Mouse (Mus musculus) left cerebral cortex, postnatal 10 days (tissue): ENCODE data around the gene Tcp11. TPM values are rescaled to one million over a fixed set of nuclear protein-coding genes. Genes with fewer than 3 reads are reported as not detected.
A peak's percentile ranks its signal among the peaks of the same experiment; 100 is the strongest.

Source experiments
- DNase-seq, 2 experiments: peaks; one replicate each; pipeline ENCODE4 v3.0.0; 2021 to 2022; ENCODE audit warnings: low spot score in 2 of 2, mixed read lengths in 1 of 2; ENCODE audit errors: extremely low spot score in 1 of 2
- intact Hi-C: fragments of 180-260 bp; cut with DNase I; formaldehyde crosslinking; loops from one replicate; pipeline ENCODE4 v1.15.1; 2025
- total RNA-seq, 2 experiments: library from RNA; stranded (reverse); gene quantifications; 2 replicates each; pipeline ENCODE4 v1.2.3; 2021

Tcp11 gene
- total RNA-seq, result 1 to 10 TPM; 1.6 to 2.4 TPM

DNA sequence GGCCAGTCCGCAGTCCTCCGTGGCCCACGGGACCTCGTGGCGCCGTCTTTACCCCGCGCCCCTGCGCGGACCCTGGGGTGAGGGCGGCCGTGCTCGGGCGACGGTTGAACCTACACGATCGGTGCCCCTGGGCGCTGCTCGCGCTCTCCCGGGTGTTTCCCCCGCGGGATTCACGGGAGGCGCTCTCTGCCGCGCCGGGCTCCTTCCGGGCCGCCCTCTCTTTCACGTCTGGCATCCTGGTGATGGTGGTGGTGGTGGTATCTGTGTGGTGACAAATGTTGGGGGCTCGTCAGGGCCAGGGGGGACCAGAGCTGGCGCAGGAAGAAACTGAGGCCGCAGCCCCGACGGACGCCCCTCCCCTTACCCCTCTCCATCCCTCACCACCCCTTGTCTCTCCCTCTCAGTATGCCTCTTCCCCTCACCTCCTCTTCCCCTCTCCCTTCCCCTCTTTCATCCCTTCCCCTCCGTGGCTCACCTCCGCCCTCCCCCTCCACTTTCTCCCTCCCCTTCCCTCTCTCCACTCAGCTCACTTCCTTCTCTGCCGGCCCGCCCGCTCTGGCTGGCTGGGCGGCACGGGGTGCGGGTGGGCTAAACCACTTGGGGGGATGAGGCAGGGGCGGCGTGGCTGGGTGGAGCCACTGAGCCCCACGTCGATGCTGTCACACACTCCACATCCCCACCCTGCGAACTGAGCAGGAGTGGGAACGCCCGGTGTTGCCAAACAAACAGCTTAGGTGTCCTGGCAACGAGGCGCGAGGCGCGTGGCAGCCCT is at the start of gene Tcp11:
TSS of gene Tcp11 (minus strand) at position 595 of the 772 bp plus-strand sequence.
- intact Hi-C loops, result loop anchor here (10.0 kb wide), 1 partner anchor 255 kb away; no protein-coding TSS in a partner anchor
- peak; percentile 40 to 79 for DNase-seq

DNA sequence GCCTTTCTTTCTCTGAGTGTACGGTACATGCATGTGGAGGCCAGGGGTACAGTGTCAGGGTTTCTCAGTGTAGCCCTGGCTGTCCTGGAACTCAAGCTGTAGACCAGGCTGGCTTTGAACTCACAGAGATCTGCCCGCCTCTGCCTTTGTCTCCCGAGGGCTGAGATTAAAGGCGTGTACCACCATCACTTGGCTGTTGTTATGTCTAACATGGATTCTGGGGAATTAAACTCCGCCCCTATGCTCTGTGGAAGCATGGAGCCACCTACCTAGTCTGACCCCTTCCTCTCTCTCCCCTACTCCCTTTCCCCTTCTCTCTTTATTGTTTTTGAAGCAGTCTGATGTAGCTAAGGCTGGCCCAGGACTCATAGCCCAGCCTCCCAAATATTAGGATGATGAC is 49.4 kb upstream of the Tcp11 start:
- no peak for DNase-seq
- intact Hi-C loops, result no loop called here

DNA sequence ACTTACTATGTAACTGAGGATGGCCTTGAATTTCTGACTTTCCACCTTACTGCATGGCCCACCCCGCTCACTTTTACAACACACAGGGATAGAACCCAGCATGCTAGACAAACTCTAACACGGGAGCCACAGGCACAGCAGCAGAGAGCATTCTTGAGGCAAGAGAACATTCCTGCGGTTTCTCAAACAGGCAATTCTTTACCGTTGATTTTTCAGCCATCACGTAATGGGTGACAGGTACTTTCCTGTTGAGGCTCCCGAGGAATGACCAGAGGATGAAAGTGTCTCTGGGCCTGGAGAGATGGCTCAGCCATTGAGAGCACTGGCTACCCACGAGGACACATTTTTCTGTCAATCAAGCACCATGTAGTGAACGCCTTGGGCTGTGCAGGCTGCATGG is 43.9 kb upstream of the Tcp11 start:
- intact Hi-C loops, result no loop called here

DNA sequence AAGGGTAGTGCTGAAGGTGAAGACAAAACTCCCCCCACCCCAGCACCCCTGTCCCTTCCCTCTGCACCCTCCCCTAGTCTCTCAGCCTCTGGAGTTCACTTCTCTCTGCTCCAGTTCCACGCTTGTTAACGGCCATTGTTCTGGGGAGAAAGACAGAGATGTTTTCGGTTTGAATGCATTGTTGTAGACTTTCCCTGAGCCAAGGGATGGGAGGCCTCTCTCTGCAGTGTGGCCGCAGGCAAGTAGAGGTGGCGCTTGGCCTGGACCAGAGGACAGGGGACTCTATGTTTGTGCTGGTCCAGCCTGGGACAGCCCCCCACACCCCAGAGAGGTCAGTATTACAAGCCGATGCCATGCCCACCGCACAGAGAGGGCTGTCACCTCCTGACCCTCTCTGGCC is 43.2 kb upstream of the Tcp11 start:
- DNase-seq, result no peak
- intact Hi-C loops, result no loop called here

More for the DNA sequence above, 43.9 kb upstream of the Tcp11 start:
- no peak for DNase-seq

DNA sequence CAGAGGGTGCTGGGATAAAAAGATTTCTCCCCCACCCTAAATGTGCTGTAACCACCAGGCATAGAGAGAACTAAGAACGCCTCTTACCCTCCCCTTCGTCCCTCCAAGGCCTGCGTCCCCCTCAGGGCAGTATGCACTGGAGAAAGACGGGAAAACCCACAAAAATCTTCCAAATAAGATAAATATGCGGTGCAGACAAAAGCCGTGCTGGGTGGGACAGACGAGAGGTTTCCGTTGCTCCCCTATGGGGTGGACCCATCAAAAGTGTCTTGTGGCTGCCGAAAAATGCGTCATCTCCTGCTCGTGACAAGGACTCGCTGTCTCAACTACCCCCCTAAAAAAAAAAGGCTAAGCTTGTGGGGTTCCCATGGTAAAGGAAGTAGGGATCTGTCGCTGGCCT is 42.5 kb upstream of the Tcp11 start:
- intact Hi-C loops, result no loop called here
- no peak for DNase-seq

DNA sequence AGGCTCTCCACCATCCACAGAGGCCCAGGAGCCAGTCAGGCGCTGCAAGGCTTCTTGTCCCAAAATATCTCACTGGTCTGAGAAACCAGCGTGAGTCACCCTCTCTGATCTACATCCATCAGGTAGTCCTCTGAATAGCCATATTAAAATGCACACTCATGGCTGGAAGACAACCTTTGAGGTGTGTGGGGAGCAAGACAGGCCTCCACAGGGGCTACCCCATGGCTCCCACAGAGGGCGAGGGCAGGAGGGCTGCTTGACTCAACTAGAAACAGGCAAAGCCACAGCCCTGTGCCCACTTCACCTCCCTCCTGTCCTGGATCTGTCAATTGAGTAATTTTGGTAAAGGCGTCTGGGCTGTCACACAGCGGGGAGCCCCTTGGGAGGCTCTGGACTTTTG is 40.0 kb upstream of the Tcp11 start:
- intact Hi-C loops, result no loop called here
- DNase-seq, result no peak

DNA sequence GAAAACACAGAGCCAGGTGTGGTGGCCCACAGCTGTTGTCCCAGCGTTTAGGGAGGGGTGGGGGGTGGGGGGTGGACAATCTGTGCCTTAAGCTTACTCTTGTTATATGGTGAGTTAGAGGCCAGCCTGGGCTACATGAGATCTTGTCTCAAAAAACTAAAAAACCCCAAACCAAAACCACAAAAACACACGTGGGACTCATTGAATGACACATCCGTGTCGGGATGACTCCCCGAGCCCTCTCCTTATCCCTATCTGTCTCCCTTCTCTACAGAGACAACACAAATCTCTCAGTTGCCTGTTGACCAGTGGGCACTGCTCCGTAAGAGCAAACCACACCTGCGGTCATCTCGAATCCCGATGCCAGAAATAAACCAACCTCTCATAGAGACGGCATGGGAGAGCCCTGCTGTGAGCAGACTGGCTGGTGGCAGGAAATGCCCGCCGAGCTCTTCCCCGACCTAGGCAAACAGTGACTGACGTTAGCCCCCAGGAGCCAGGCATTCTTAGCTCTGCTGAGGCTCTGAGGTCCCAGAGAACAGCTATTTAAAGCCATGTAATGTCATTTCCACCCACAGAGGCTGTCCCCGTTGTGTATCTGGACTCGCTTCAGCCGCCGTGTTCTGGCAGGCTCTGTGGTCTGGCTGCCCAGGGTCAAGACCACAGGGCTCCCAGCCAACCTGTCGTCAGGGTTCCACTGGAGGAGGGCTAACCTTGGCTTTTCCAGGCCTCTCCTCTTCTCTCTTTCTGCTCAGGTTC is 37.2 kb upstream of the Tcp11 start:
- intact Hi-C loops, result no loop called here
- peak in 1 of 2 experiments; percentile 43 for DNase-seq

DNA sequence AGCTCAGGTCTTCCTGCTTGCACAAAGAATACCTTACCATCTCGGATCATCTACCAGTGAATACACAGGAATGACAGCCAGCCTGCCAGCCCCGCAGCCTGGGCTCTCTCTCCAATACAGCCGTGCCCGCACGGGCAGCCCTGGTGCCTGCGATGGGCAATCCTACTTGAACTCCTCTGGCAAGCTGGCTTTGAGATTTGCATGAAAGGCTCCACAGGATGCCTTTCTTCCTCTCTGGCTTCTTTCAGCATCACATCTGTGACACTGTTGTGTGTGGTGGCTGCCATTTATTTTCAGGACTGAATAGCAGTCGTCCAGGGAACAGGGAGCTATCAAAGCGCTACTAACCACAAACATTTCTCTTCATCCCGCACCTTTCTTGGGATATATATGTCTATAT is 35.9 kb upstream of the Tcp11 start:
- intact Hi-C loops, result no loop called here
- no peak for DNase-seq

DNA sequence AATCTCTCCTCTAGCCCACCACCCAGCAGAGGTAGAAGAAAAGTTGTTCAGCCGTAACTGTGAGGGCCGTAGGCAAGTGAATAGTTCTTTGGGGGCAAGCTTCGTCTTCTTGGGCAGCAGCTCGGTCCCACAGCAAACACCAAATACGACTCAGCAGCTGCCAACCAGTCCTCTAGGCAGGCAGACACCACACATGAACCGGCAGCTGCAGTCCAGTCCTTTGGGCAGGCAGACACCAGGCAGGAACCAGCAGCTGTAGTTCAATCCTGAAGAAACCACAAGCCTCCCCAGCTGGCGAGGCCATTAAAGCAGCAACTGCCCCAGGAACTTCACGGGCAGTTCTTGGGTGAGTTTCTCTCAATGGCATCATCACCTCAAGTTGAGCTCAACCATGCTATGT is 31.8 kb upstream of the Tcp11 start:
- DNase-seq, result no peak
- intact Hi-C loops, result no loop called here

DNA sequence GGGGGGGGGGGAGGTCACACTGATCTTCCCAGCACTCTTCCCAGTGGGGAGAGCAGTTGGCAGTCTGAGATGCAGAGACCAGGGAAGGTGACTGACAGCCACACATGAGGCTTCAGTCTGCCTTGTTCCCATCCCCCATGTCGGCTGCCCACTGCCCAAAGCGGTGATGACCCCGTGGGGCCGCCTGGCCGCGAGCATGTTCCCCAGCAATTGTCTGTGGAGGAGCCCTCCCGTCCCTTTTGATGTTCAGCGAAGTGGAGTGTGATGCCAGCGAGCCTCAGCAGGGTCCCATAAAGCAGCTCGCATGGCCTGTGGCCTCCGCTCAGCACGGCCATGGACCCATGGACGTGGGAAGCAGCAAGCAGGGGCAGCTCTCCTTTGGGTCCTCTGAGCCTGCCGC is 26.8 kb upstream of the Tcp11 start:
- DNase-seq, result no peak
- intact Hi-C loops, result no loop called here

DNA sequence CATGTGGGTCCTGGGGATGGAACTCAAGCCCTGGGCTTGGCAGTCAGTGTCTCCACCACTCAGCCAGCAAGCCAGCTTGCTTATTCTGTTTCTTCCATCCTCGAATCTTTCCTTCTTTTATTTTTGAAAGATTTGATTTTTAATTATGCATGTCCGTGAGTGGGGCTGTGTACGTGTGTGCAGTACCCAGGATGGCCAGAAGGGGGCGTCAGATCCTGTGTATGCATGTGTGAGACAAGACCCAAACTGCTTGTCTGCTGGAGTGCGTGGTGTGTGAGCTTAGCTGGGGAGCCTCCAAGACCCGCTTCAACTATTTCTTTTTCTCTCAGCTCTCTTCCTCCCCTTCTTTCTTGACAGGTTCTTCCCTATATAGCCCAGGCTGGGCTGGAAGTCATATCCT is 25.9 kb upstream of the Tcp11 start:
- intact Hi-C loops, result no loop called here
- no peak for DNase-seq

DNA sequence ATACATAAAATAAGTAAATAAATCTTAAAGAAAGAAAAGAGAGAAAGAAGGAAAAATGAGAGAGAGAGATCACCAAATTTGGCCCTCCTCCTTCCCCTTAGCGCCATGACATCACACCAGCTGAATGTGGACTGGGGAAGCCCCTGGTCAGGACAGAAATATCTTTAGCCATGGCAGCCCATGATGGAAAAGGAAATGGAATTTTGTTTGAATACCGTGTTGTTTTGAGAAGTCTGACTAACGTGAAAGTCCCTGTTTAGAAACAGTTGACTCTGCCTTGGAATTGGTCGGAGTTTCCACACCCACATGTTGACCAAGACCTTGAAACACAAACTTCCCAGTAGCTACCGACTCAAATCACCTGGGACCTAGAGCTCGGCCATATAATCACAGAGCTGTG is 24.0 kb upstream of the Tcp11 start:
- no peak for DNase-seq
- intact Hi-C loops, result no loop called here

DNA sequence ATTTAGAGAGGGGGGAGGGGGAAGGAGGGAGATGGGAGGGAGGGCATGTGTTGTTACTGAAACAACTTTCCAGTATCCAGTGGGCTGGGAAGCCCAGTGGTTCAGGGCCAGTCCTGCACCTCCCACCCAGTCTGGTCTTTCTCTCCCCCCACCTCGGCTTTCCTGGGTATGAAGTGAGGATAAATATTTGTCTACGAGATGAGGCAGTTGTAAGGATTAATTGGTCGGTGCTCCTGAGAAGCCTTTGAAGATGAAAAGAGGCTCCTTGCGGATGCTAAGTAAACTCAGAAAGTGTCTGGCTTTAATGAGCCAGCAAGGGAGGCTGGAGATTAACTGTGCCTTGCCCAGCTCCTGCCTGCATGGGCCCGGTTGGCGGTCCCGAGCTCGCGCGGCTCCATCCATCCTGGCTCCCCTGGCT is 21.5 kb upstream of the Tcp11 start:
- intact Hi-C loops, result no loop called here
- no peak for DNase-seq

DNA sequence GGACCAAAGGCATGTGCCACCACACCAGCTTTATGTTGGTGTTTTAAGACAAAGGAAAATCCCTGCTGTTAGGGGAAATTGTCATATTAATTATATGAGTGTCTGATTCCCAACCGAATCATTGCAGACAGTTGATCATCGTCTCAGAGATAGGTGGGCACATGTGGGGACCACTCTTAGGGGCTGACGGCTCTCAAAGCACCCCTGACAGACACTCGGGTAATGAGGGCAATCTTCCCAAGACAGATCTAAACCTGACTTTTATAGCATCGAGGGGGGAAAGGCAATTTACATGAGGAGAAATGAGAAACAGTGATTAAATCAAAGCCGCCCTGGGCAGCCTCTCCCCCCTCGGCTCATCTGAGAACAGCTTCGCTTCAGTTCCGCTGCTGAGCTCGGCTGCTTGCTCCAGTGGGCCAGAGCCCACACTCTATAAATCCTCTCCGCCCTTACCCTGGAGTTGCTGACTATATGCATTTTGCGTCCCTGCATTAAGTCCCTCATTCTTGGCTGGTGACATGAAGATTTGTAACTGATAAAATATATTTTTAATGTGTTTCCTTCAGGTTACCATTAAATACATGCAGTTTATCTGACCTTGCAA is 20.9 kb upstream of the Tcp11 start:
- DNase-seq, result no peak
- intact Hi-C loops, result no loop called here

DNA sequence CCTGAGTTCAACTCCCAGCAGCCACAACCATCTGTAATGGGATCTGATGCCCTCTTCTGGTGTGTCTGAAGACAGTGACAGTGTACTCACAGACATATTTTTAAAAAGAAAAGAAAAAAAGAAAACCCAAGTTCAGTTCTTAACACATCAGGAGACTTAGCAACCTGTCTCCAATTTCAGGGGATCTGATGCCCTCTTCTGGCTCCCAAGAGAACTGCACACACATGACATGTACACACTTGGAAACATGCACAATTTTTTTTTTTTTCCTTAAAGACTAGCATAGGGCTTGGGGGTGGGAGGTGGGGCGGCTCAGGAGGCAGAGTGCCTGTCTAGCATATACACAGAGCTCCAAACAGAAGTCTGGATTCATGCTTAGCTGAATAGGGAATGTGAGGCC is 20.2 kb upstream of the Tcp11 start:
- intact Hi-C loops, result no loop called here
- DNase-seq, result no peak

DNA sequence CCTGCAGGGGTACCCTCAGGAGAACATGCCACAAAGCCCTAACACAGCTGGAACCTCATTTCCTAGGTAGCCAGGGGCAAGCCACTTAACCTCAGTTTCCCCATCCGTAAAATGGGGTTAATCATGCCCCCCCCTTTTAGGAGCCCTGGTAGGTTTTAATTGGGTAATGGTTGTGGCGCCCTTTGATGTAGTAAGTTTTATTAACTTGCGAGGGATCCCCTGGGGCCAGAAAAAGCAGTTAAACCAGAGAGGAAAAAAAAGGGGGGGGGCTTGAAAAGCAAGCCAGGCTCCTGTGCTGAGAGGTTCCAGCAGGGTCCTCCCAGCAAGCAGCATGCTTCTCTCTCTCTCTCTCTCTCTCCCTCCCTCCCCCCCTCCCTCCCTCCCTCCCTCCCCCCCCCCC is 18.6 kb upstream of the Tcp11 start:
- no peak for DNase-seq
- intact Hi-C loops, result no loop called here

DNA sequence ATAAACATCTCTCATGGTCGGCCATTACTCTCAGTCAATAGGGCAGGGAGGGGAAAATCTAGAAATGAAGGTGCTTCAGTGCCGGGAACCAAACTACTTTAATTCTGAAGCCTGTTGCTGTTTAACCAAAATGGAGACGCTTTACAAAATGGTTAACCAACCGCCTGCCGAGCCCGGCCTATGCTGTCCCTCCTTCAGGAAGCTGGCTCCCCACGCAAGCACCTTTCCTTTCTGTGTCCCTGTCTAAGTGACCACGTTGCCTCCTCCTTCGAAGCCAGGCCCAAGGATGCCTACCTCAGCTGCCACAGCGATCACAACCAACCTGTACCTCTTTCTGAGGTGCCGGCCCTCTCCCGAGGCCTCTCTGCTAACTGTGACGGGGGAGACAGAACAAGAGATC is 16.9 kb upstream of the Tcp11 start:
- no peak for DNase-seq
- intact Hi-C loops, result no loop called here

DNA sequence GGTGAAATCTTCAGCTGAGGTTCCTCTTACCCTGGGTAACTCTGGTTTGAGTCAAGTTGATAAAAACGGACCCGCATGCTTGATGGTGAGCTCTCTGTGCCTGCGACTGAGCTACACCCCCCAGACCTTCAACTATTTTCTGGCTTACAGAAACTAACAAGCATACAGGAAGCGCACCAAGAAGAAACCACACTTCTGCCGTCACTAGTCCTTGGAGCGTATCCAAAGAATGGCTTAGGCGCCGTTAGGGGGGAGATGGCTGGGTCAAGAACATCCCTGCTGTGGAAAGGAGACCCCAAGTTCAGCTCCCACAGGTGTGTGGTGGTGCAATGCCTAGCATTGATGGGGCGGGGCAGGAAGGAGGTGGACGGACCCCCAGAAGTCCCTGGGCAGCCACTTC is 16.0 kb upstream of the Tcp11 start:
- intact Hi-C loops, result no loop called here
- DNase-seq, result no peak

DNA sequence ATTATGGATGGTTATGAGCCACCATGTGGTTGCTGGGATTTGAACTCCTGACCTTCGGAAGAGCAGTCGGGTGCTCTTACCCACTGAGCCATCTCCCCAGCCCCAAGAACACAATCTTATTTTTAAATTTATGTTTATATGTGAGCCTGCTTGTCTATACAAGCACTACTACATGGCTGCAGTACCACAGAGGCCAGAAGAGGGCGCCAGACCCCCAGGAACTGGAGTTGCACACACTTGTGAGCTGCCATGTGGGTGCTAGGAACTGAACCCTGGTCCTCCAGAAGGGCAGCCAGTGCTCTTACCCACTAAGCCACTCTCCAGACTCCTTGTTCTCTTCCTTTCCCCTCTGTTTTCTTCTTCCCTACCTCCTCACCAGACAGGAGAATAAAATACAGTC is 13.4 kb upstream of the Tcp11 start:
- DNase-seq, result no peak
- intact Hi-C loops, result no loop called here

DNA sequence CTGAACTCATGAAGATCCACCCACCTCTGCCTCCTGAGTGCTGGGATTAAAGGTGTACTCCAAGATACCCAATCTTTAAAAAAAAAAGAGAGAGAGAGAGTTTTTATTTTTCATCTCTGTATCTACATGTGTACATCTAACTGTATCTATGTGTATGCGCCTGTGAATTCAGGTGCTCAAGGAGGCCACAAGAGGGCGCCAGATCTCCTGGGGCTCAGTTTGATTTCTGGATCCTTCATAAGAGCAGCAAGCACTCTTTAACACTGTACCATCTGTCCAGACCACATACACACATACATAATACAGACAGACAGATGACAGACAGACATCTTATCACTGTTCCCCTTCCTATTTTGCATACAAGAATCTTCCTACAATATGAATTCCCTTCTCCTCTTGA is 11.9 kb upstream of the Tcp11 start:
- no peak for DNase-seq
- intact Hi-C loops, result no loop called here
